Mouse (Mus musculus): Measurements from ENCODE around the gene Kirrel.

- TF ChIP-seq GATA1 (IDR thresholded peaks at IDR 0.05; ENCODE audit: borderline replicate concordance, low read length): no peak
- no peak for TF ChIP-seq FLI1 (IDR thresholded peaks at IDR 0.05; ENCODE audit: low read length)
These were observed 11.4 kb downstream of the Kirrel start for GRCm38 (mm10) chr3:87163116-87163515.

Data from megakaryocyte, embryonic 14.5 days (primary cell).